Mouse (Mus musculus) hindbrain, embryonic 11.5 days (tissue): ENCODE results near the gene Eif3d. TPM values are rescaled to one million over a fixed set of nuclear protein-coding genes. Genes with fewer than 3 reads are reported as not detected.

Experiments
- ATAC-seq: fragments of 200-750 bp; cut with Nextera tagmentation; 2 replicates; pipeline ENCODE4 v1.8.0; 2017; ENCODE audit warnings: mild to moderate bottlenecking, moderate TSS enrichment, moderate library complexity; ENCODE audit not compliant: low FRiP score
- DNase-seq: peaks from one replicate; pipeline ENCODE4 v3.0.0-alpha.2; 2015; ENCODE audit warnings: low spot score
- H3K27ac ChIP-seq: fragments of 300-500 bp; sonication (generic); 2 replicates; pipeline ENCODE4 v1.5.1; 2014; ENCODE audit warnings: mild to moderate bottlenecking, low read depth, low read length
- H3K27me3 ChIP-seq: fragments of 300-500 bp; sonication (generic); 2 replicates; pipeline ENCODE4 v1.6.1; 2014; ENCODE audit warnings: mild to moderate bottlenecking, low read length, moderate library complexity, mixed read lengths; ENCODE audit not compliant: control insufficient read depth, insufficient read depth
- H3K36me3 ChIP-seq: fragments of 300-500 bp; sonication (generic); 2 replicates; pipeline ENCODE4 v1.6.1; 2014; ENCODE audit warnings: mild to moderate bottlenecking, low read length, moderate library complexity, mixed read lengths; ENCODE audit not compliant: control insufficient read depth, insufficient read depth
- H3K4me1 ChIP-seq: fragments of 300-500 bp; sonication (generic); replicated peaks from 2 replicates; pipeline ENCODE4 v1.6.1; 2014; ENCODE audit warnings: low read length, mixed read lengths; ENCODE audit not compliant: control insufficient read depth, insufficient read depth
- H3K4me2 ChIP-seq: fragments of 300-500 bp; sonication (generic); replicated peaks from 2 replicates; pipeline ENCODE4 v1.6.1; 2014; ENCODE audit warnings: mild to moderate bottlenecking, low read depth, low read length
- H3K4me3 ChIP-seq: fragments of 300-500 bp; sonication (generic); 2 replicates; pipeline ENCODE4 v1.5.1; 2014; ENCODE audit warnings: low read depth, low read length
- H3K9ac ChIP-seq: fragments of 300-500 bp; sonication (generic); 2 replicates; pipeline ENCODE4 v1.6.1; 2014; ENCODE audit warnings: low read depth, low read length
- H3K9me3 ChIP-seq: fragments of 300-500 bp; sonication (generic); 2 replicates; pipeline ENCODE4 v1.6.1; 2016; ENCODE audit warnings: low read length; ENCODE audit not compliant: control insufficient read depth
- WGBS: fragments of 180-500 bp; shearing (Covaris S2); extraction: QIAGEN DNeasy Blood & Tissue Kit; methylation state at CpG from one replicate; pipeline ENCODE4 v1.1.7; 2014; 5-methylcytosine and 5-hydroxymethylcytosine counted together
- polyA plus RNA-seq: library from polyadenylated mRNA; unstranded; fragments of >200 nt; fragmentation: Nextera tagmentation; extraction: Ambion mirVana; gene quantifications from 2 replicates; pipeline ENCODE4 v1.2.1, GENCODE M21; 2014

Eif3d gene
- polyA plus RNA-seq, 1 experiment from 2014 or later = 246 TPM

DNA sequence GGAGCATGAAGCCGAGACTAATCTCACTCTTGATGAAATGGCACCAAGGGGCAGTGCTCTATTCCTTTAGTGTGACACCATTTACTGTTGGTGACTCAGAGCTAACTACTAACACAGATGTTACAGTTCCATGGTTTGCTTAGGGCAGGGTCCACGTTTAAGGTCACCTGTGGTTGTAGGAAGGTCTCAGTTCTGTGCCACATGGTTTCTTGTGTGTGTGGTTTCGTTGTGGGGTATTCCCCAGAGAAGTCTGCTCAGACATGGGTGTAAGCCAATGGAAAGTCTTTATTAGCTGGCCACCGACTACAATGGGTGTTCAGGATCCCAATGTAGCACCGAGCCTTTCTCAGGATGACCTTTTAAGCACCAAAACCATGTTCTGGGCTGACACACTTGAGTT, 32.1 kb downstream of the Eif3d start:
- no peaks in the 10 kb centered on the region for H3K36me3 ChIP-seq
- no peak overlapping the region for H3K4me3 ChIP-seq
- H3K27me3 ChIP-seq = no peaks in the 10 kb centered on the region
- DNase-seq (no peak), ATAC-seq (no peak)
- H3K4me1 ChIP-seq = no peaks in the 10 kb centered on the region; the same call in 1 of the 2 replicates
- H3K27ac ChIP-seq = no peak overlapping the region
- WGBS = 81% methylated on average over 5 of the region's 5 CpGs
- H3K9me3 ChIP-seq = no peaks in the 10 kb centered on the region
- no peak overlapping the region for H3K4me2 ChIP-seq
- H3K9ac ChIP-seq = no peak overlapping the region

DNA sequence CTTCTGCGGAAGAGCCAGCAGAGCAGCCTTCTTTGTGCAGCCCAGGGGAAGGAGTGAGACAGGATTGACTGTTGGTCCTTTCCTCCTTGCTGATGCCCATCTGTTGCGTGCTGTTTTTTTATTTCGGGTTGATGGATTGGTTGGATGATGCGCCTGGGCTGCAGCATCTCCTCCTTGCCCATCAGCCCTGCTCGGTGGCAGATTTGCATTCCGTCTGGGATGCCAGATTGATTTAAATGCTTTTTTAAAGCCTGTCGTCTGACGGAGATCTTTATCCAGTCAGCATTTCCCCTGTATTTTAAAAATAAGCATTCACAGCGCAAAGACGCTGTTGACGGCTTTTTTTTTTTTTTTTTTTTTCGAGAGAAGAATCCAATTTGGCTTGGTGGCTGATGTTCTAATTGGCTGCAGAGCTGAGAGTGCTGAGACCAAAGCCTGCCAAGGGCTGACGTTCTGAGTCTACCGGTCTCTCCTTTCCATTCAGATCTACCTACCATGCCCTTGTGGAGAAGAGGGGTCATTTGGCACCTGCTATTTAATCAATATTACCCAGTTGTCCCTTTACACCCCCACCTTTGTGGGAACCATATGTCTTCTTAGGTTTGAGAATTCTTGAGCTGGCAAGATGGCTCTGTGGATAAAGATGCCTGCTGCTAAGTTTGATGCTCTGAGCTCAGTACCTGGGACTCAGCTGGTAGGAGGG, 34.8 kb downstream of the Eif3d start:
- no peak overlapping the region for H3K4me3 ChIP-seq
- WGBS = 85% methylated on average over 14 of the region's 14 CpGs

DNA sequence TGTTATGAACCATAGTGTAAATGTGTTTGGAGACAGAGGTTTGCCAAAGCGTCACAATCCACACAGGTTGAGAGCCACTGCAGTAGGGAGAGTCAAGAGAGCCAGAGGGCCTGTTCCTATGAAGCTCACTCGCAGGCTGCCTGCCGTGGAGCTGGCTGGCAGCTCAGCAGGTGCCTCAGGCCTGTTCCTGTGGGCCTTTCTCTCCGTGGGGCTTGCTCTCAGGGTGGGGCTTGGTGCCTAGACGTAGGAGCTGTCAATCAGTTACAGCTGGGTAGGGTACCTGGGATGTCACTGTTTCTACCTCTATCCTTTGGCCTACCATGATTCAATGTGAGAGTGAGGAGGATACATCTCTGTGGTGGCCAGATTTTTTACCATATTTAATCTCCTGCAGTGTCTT, 35.6 kb downstream of the Eif3d start:
- H3K4me3 ChIP-seq = no peak overlapping the region
- no peak for DNase-seq
- H3K9ac ChIP-seq = no peak overlapping the region
- no peaks in the 10 kb centered on the region for H3K36me3 ChIP-seq
- no peaks in the 10 kb centered on the region for H3K9me3 ChIP-seq
- 68% methylated on average over 5 of the region's 5 CpGs for WGBS
- H3K4me2 ChIP-seq = no peak overlapping the region
- H3K4me1 ChIP-seq = no peaks in the 10 kb centered on the region; the same call in 1 of the 2 replicates
- no peak overlapping the region for H3K27ac ChIP-seq
- no peaks in the 10 kb centered on the region for H3K27me3 ChIP-seq
- no peak for ATAC-seq

More for the DNA sequence above, 34.8 kb downstream of the Eif3d start:
- H3K27me3 ChIP-seq = no peaks in the 10 kb centered on the region
- ATAC-seq (no peak), DNase-seq (no peak)
- no peaks in the 10 kb centered on the region for H3K9me3 ChIP-seq
- H3K27ac ChIP-seq = no peak overlapping the region
- H3K36me3 ChIP-seq = no peaks in the 10 kb centered on the region
- H3K9ac ChIP-seq = no peak overlapping the region
- no peak overlapping the region for H3K4me2 ChIP-seq
- H3K4me1 ChIP-seq = no peaks in the 10 kb centered on the region; the same call in 1 of the 2 replicates

DNA sequence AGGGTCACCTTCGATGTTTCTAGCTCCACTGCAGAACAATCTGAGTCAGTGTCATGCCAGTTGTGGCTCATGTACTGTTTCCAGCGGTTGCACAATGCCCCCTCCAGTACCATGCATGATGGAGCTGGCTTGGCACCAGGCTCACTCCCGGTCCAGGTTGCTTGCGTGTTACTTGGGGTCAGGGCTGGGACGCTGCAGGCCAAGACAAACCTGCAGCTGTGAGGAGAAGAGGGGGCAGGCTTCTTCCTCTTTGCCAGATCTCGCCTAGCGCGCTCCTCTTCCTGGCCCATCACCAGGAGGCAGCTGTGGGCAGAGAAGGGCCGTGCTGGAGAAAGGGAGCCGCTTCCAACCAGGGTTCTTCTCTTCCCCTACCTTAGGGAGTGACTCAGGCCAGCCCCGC, 36.3 kb downstream of the Eif3d start:
- 75% methylated on average over 11 of the region's 11 CpGs for WGBS
- Histone ChIP-seq H3K27ac (no peak overlapping the region), H3K27me3 (no peaks in the 10 kb centered on the region), H3K9me3 (no peaks in the 10 kb centered on the region), H3K4me1 (peaks cover 3% of the 10 kb centered on the region; the same call in 1 of the 2 replicates), H3K36me3 (no peaks in the 10 kb centered on the region), H3K4me2 (no peak overlapping the region), H3K9ac (0 out of 2 replicates have a peak overlapping the region, but pooled peaks have one; percentile 31), H3K4me3 (no peak overlapping the region)
- no peak for ATAC-seq
- no peak for DNase-seq

DNA sequence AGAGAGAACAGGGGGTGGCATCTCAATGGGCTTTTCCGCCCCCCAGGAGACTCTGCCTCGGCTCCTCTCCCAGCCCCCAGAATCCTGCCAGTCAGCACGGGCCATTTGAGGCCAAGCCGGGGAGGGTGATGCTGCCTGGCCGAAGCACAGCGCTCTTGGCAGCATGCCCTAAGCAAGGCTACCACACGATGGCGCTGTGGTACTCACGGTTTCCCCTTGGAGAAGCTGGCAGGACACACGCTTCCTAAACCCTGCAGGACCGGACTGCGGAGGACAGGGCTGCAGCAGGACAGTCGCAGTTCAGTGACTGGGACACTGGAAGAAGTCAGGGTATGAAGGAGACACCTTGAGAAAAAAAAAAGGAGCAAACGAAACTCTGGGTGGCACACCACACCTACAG, 36.8 kb downstream of the Eif3d start:
- peak; percentile 56; the same call in 1 of the 2 replicates for ATAC-seq
- H3K9ac ChIP-seq = 0 out of 2 replicates have a peak overlapping the region, but pooled peaks have one; percentile 42

DNA sequence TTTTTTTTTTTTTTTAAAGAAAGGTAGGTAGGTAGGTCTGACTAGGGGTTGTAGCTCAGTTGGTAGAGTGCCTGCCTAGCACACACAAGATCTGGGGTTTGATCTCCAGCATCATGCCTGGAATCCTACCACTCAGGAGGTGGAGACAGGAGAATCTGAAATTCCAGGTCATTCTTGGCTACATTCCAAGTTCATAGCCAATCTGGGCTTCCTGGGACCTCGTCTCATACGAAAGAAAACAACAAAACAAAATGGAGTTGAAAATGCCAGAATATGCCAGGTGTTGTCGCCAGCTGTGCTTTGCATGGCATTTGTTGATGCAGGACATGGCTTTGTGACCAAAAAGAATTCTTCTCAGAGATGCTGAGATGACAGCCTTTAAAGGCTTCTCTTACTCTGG, 37.4 kb downstream of the Eif3d start:
- no peaks in the 10 kb centered on the region for H3K9me3 ChIP-seq
- 79% methylated on average over 3 of the region's 3 CpGs for WGBS
- H3K4me2 ChIP-seq = no peak overlapping the region; the same call in 1 of the 2 replicates
- peaks cover 3% of the 10 kb centered on the region; the same call in 1 of the 2 replicates for H3K4me1 ChIP-seq
- H3K27ac ChIP-seq = no peak overlapping the region
- no peaks in the 10 kb centered on the region for H3K27me3 ChIP-seq
- ATAC-seq (no peak), DNase-seq (no peak)
- no peaks in the 10 kb centered on the region for H3K36me3 ChIP-seq
- no peak overlapping the region for H3K4me3 ChIP-seq
- no peak overlapping the region for H3K9ac ChIP-seq

More for the DNA sequence above, 36.8 kb downstream of the Eif3d start:
- no peaks in the 10 kb centered on the region for H3K9me3 ChIP-seq
- H3K4me2 ChIP-seq = no peak overlapping the region; the same call in 1 of the 2 replicates
- DNase-seq = peak; percentile 97
- H3K4me1 ChIP-seq = peaks cover 3% of the 10 kb centered on the region; the same call in 1 of the 2 replicates
- H3K27ac ChIP-seq = no peak overlapping the region
- no peaks in the 10 kb centered on the region for H3K36me3 ChIP-seq
- no peaks in the 10 kb centered on the region for H3K27me3 ChIP-seq
- WGBS = under 1% methylated on average over 14 of the region's 14 CpGs
- no peak overlapping the region for H3K4me3 ChIP-seq

DNA sequence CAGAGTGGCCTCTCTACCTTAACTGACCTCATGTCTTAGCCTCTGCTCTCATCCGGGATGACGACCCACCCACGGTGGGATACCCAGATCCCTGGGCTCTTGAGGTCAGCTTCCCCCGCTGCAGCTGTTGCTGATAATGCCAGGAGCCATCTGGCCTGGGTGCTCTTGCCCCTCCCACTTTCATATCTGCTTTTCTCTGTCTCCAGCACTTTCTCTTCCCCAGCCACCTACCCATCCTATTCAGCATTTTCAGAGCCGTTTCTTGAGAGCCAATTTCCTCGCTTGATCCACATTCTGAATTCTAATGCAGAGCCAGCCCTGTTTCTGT, 39.0 kb downstream of the Eif3d start:
- no peak overlapping the region for H3K4me3 ChIP-seq
- H3K27ac ChIP-seq = no peak overlapping the region
- no peak for DNase-seq
- no peaks in the 10 kb centered on the region for H3K9me3 ChIP-seq
- H3K27me3 ChIP-seq = no peaks in the 10 kb centered on the region
- H3K4me1 ChIP-seq = peaks cover 6% of the 10 kb centered on the region; the same call in 1 of the 2 replicates
- H3K9ac ChIP-seq = no peak overlapping the region
- 67% methylated on average over 6 of the region's 6 CpGs for WGBS
- no peaks in the 10 kb centered on the region for H3K36me3 ChIP-seq
- no peak for ATAC-seq
- no peak overlapping the region for H3K4me2 ChIP-seq

DNA sequence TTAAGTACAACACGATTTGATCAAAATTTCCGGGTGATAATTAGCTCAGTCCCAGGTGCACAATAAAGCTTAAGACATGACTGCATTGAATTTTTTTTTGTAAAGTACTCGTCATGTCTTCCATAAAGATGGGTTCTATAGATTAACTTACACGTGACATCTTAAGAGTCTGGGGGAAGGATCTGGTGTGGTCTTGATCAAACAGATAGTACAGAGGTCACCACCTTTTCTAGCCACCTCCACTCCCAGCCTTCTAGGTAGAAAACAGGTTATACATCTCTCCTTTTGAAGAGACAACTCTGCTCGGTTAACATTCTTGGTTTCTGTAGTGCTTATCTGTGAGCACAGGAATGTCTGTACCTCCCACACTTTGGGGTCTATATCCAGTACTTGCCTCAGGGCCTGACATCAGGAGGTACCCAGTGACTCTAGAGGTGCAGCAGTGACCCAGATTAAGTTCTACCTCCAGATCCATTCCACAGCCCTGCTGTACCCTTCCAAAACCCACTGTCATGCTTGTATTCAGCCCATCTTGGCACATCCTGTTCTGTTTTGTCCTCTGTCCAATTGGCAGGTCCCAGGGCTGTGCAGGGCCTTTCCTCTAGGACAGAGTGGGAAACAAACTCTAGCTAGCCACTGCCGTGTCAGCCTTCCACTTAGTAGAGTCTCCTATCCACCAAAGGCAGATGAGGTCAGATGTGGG, 39.5 kb downstream of the Eif3d start:
- H3K9ac ChIP-seq = no peak overlapping the region
- H3K27ac ChIP-seq = no peak overlapping the region
- no peak overlapping the region for H3K4me2 ChIP-seq
- DNase-seq (no peak), ATAC-seq (no peak)
- WGBS = 80% methylated on average over 6 of the region's 6 CpGs
- no peak overlapping the region for H3K4me3 ChIP-seq
- no peaks in the 10 kb centered on the region for H3K27me3 ChIP-seq
- H3K4me1 ChIP-seq = peaks cover 6% of the 10 kb centered on the region; the same call in 1 of the 2 replicates
- no peaks in the 10 kb centered on the region for H3K36me3 ChIP-seq
- no peaks in the 10 kb centered on the region for H3K9me3 ChIP-seq
